Mouse (Mus musculus) embryo, embryonic 10.5 days (tissue): Measurements from ENCODE around the gene Fam234a.
A peak's percentile ranks its signal among the peaks of the same experiment; 100 is the strongest.
"Not testable (repeated sequence)": the region's sequence is repeated elsewhere in the genome, so short reads cannot be mapped to it uniquely, and the experiment has no call there.

Experiments
- DNase-seq: peaks from one replicate; pipeline ENCODE4 v3.0.0-alpha.2; 2015; ENCODE audit warnings: low spot score

Fam234a gene

GRCm38 (mm10) chr17:26234386-26234785, 9.7 kb downstream of the Fam234a start:
- no peak for DNase-seq

DNA sequence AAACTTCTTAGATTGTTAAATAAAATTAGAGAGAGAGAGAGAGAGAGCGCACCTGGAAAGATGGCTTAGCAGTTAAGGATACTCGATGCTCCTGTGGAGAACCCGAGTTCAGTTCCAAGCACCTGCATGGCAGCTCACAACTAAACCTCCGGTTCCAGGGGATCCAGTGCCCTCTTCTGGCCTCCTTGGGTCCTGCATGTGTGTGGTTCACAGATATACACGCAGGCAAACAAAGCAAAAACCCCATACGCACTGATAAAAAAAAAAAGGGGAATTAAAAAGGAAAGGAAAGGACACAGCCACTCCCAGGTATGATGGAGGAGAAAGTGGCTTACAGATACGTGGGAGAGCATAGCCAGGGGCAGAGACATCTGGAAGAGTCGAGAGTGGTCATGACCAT, 11.2 kb downstream of the Fam234a start:
- no peak for DNase-seq

GRCm38 (mm10) chr17:26231156-26231555, 12.9 kb downstream of the Fam234a start:
- DNase-seq, result no peak

GRCm38 (mm10) chr17:26229776-26230175, 14.3 kb downstream of the Fam234a start:
- DNase-seq, result no peak

DNA sequence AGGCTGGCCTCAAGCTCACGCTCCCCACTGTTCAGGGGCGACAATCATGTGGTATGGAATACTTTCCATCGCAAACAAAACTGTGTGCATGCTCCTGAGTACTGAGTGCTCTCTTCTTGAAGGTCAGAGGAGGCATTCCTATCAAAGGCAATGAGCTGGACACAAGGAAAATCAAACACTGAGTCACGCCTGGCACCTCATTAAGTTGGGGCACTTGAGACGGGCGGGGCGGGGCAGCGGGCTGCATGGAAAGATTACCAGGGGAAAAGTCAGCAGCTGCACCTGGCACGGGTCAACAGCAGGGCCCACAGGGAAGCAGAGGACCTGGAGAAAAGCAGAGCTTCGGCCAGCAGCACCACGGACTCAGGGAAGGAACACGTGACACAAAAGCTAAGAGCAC, 18.9 kb downstream of the Fam234a start:
- DNase-seq, result no peak

DNA sequence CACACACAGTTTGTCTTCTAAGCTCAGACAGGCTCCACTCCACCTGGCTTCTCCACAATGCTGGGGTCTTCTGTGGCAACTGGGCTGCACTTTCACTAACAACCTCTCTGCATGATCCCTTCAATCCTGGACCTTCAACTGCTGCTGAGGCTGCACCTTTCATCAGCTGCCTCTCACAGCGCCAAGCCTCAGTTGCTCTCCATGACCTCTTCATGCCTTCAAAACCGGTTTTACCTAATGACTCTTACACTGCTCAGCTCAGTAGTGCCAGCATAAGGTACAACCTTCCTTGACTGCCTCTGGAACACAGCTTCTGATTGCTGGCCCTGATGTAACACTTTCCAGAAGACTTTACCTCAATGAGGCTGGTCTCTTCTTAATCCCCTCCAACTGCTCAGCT, 22.5 kb downstream of the Fam234a start:
- DNase-seq, result no peak

DNA sequence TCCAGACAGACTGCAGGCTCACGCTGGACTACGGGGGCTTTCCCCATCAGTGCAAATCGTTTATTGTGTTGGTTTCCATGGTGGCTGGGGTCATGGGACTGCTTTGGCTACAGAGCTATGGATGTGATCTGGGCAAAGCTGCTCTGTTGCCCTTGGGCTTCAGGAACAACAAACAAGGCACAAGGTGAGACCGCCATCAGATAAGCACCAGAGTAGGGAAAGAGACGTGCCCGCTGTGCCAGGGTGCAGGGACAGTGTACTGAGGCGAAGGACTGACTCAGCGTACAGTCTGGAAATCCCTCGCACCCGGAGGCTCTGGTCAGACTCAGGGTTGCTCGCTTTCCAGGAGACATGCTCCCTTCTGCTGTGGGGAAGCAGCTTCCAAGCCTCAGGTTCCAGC, 31.4 kb downstream of the Fam234a start:
- DNase-seq, result no peak

DNA sequence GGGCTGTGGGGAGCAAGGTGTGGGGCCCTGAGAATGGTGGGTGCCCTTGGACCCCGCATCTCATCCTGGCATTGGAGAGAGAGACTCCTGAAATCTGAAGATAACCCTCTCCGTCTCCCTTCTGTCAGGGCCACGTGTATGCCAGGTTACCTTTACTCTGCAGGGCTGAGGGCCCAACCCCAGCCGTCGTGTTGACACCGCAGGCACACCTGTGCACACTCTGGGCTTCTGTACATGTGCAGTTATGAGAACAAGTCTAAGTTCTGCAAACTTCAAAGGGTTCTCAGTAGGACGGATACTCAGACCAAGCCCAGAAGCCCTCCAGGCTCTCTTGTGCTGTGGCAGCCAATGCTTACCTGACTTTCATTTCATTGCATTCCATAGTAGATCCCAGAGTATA, 31.8 kb downstream of the Fam234a start:
- DNase-seq, result no peak

DNA sequence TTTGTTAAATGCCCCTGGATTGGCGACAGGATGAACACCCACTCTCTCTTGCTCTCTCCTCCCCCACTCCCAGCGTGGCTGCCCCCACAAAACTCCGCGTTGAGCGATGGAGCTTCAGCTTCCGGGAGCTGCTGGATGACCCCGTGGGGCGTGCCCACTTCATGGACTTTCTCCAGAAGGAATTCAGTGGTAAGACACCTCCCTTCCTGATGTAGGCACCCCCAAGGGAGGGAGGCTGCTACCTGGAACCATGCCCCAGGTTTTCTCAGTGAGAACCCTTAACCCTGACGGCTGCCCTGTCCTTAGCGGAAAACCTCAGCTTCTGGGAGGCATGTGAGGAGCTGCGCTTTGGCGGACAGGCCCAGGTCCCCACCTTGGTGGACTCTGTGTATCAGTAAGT, 36.4 kb downstream of the Fam234a start, which contains the start of gene Arhgdig:
Gene Arhgdig, minus strand, starts transcription at position 101 of the 400 bp plus-strand sequence.
- DNase-seq, result no peak

- no peak for DNase-seq
Observed at GRCm38 (mm10) chr17:26206392-26206791, 37.6 kb downstream of the Fam234a start.

DNA sequence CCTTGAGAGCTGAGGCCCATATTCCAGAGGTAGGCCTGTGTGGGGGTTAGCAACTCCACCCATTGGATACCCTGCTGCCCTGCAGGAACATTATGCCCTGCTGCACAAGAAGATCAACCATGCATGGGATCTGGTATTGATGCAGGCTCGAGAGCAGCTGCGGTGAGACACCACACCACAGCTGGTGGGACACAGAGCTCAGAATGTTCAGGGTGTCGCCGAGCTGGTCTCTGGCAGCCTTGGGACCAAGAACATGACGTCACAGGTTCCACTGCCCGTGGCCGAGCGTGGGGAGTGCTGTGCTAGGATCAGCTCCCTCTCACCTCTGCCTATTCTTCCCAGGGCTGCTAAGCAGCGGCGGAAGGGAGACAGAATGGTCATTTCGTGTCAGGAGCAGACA, 39.3 kb downstream of the Fam234a start:
- no peak for DNase-seq

DNA sequence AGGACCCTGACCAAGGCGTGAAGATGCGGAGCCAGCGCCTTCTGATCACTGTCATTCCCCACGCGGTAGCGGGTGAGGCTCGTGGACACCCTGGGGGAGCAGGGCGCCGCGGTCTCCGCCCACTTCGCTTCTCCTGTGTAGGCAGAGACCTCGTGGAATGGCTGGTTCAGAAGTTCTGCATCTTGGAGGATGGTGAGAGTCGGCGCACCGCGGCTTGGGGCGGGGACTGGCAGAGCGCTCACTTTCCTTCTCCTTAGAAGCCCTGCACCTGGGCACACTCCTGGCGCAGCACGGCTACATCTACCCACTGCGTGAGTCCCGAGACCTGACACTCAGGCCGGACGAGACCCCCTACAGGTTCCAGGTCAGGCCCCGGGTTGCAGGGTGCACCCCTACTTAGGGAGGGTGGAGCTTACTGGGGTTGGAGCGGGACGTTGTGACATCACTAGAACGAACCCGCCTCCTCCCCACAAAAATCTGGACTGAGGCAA, 40.7 kb downstream of the Fam234a start:
- peak; percentile 11 for DNase-seq

DNA sequence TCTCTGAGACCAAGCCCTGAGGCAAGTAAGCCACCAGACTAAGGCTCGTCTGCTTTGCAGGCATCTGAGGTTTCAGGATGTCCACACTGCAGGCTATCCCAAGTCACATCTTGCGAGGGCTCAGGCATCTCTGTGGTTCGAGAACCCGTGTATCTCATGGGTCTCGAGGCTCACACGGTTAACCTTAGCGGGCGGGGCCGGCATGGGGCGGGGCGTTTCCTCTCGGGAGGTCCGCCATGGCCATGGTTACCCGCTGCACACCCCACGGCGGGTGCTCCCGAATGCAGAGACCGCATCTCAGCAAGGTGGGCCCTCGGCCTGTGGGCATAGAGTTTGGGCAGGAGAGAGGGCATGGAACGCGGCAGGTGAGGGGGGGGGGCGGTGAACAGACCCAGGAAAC, 41.3 kb downstream of the Fam234a start, which contains the start of gene Rgs11:
Gene Rgs11, plus strand, starts transcription at position 215 of the 400 bp plus-strand sequence.
- DNase-seq, result peak; percentile 22

GRCm38 (mm10) chr17:26201998-26202397, 42.0 kb downstream of the Fam234a start:
- no peak for DNase-seq

GRCm38 (mm10) chr17:26200831-26201705, 43.0 kb downstream of the Fam234a start:
- peak; percentile 34 for DNase-seq

GRCm38 (mm10) chr17:26198892-26199291, 45.1 kb downstream of the Fam234a start, which contains the start of gene Pdia2:
Pdia2 (minus strand) TSS chr17:26199087.
- DNase-seq, result no peak

DNA sequence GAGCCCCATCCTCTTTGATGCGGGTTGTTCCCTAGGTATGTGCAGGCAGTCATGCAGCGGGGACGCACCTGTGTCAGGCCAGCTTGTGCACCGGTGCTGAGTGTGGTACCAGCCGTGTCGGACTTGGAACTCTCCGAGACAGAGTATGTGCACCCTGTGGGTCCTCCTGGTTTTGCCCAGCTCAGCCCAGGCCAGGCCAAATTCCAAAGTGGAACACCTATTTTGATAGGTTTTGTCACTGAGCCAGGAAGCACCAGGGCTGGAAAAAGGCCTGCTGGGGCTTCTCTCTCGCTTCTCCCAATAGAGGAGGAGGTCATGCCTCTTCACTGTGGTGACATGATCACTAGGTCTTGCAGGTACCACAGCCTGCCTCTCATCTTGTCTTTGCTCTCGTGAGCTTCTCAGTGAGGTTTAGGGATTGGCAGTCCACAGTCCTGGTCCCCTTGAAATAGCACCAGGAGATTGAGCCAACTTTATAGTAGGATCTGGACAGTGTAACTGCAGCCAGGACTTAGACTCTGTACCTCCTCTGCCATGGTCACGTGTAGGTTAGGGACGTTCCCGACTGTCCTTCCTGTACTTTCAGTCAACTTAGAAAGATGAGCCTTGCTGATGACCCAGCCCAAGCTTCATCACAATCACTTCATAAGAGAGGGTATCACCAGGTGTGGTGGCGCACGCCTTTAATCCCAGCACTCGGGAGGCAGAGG, 51.4 kb downstream of the Fam234a start:
- no peak for DNase-seq

DNA sequence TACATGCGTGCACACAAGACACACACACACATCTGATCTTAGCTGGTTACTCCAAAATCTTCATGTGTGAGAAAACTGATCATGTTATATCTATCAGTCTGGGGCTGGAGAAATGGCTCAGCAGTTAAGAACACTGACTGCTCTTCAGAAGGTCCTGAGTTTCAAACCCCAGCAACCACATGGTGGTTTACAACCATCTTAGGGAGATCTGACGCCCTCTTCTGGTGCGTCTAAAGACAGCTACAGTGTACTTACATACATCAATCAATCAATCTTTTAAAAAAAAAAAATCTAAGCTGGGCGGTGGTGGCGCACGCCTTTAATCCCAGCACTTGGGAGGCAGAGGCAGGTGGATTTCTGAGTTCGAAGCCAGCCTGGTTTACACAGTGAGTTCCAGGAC, 52.6 kb downstream of the Fam234a start:
- not testable (repeated sequence) for DNase-seq

DNA sequence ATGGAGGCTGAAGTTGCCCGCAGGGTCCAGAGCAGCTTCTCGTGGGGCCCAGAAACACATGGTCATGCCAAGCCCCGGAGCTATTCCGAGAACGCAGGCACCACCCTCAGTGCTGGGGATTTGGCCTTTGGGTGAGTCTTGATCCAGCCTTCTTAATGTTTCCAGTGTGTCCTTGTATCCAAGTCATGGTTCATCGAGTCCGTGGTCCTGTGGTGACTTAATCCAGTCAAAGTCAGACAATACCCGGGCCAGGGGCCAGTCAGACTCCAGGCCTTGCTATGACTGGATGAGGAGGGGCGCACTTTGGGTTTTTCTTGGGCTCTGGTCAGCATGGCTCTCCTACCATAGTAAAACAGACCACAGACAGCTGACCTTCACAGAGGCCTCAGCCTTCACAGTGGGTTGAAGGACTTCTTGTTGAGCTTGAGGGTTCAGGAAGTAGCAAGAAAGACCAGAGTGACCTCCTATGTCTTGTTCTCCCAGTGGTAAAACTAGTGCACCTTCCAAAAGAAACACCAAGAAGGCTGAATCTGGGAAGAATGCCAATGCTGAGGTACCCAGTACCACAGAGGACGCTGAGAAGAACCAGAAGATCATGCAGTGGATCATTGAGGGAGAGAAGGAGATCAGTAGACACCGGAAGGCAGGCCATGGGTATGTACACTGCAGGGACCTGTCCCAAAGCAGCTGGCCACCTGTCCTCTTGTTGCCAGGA, 55.8 kb downstream of the Fam234a start:
- no peak for DNase-seq

DNA sequence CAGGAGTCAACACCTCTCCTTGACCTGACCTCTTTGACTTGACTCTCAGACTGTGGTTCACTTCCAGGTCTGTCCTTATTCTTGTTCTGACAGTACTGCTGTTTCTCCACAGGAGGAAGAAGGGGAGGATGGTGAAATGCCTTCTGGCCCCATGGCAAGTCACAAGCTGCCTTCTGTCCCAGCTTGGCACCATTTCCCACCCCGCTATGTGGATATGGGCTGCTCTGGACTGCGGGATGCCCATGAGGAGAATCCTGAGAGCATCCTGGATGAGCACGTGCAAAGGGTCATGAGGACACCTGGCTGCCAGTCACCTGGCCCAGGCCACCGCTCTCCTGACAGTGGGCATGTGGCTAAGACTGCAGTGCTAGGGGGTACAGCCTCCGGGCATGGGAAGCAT, 56.5 kb downstream of the Fam234a start:
- DNase-seq, result no peak

DNA sequence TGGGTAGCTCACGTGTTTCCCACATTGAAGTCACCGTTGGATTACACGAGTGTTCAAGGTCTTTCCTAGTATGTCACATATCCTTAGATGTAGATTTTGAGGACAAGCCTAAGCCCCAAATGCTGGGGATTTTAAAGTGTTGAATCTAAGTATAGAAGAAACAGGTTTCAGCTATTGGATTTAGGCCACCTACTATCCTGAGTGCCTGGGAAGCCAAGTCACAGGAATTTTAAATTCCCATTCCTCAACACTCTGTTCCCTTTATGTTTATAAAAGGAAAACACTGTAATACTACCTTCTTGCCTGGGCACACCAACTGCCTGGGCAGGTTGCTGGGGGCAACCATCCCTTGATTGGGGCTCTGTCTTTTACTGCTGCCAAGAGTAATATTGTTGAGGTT, 62.9 kb downstream of the Fam234a start:
- DNase-seq, result no peak

DNA sequence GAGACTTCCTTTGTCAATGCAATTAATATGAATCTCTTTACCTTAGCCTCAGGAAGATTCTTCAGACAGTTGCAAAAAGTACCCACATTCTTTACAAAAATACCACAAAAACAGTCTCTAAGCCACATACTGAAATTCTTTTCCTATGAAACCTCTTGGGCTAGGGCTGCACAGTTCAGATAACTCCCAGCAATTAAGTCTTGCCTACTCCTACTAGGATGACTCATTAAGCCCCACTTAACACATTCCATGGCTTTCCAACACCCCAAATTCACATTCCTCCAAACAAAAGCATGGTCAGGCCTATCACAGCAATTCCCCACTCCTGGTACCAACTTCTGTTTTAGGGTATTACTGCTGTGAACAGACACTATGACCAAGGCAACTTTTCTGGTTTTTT, 65.4 kb downstream of the Fam234a start:
- DNase-seq, result no peak
